Mouse (Mus musculus) forebrain, embryonic 11.5 days (tissue): ENCODE data around the gene Osbpl8. TPM values are rescaled to one million over a fixed set of nuclear protein-coding genes. Genes with fewer than 3 reads are reported as not detected.
"Not testable (repeated sequence)": the region's sequence is repeated elsewhere in the genome, so short reads cannot be mapped to it uniquely, and the experiment has no call there.

ENCODE experiments used
- ATAC-seq: fragments of 200-750 bp; cut with Nextera tagmentation; replicated peaks from 2 replicates; pipeline ENCODE4 v1.8.0; 2017; ENCODE audit warnings: moderate TSS enrichment; ENCODE audit not compliant: low FRiP score
- DNase-seq: peaks from one replicate; pipeline ENCODE4 v3.0.0-alpha.2; 2017; ENCODE audit warnings: low spot score
- H3K27ac ChIP-seq: fragments of 300-500 bp; sonication (generic); 2 replicates; pipeline ENCODE4 v1.5.1; 2014; ENCODE audit warnings: low read depth, low read length
- H3K27me3 ChIP-seq: fragments of 300-500 bp; sonication (generic); 2 replicates; pipeline ENCODE4 v1.6.1; 2014; ENCODE audit warnings: mild to moderate bottlenecking, low read length, mixed read lengths; ENCODE audit not compliant: control insufficient read depth, insufficient read depth
- H3K36me3 ChIP-seq: fragments of 300-500 bp; sonication (generic); 2 replicates; pipeline ENCODE4 v1.6.1; 2014; ENCODE audit warnings: mild to moderate bottlenecking, low read length, moderate library complexity, mixed read lengths; ENCODE audit not compliant: control insufficient read depth, insufficient read depth
- H3K4me1 ChIP-seq: fragments of 300-500 bp; sonication (generic); replicated peaks from 2 replicates; pipeline ENCODE4 v1.6.1; 2014; ENCODE audit warnings: low read length, mixed read lengths; ENCODE audit not compliant: control insufficient read depth, insufficient read depth
- H3K4me2 ChIP-seq: fragments of 300-500 bp; sonication (generic); 2 replicates; pipeline ENCODE4 v1.6.1; 2014; ENCODE audit warnings: low read depth, mild to moderate bottlenecking, low read length, moderate library complexity, mixed read lengths; ENCODE audit not compliant: severe bottlenecking
- H3K4me3 ChIP-seq: fragments of 300-500 bp; sonication (generic); 2 replicates; pipeline ENCODE4 v1.5.1; 2014; ENCODE audit warnings: low read depth, low read length
- H3K9ac ChIP-seq: fragments of 300-500 bp; sonication (generic); 2 replicates; pipeline ENCODE4 v1.6.1; 2014; ENCODE audit warnings: low read length
- H3K9me3 ChIP-seq: fragments of 300-500 bp; sonication (generic); 2 replicates; pipeline ENCODE4 v1.6.1; 2016; ENCODE audit warnings: low read length, mixed read lengths; ENCODE audit not compliant: control insufficient read depth
- WGBS: fragments of 180-500 bp; shearing (Covaris S2); extraction: QIAGEN DNeasy Blood & Tissue Kit; methylation state at CpG from one replicate; pipeline ENCODE4 v1.1.7; 2014; 5-methylcytosine and 5-hydroxymethylcytosine counted together
- polyA plus RNA-seq: library from polyadenylated mRNA; unstranded; fragments of >200 nt; fragmentation: Nextera tagmentation; extraction: Ambion mirVana; gene quantifications from 2 replicates; pipeline ENCODE4 v1.2.1, GENCODE M21; 2014

The Osbpl8 gene
- polyA plus RNA-seq, 1 experiment from 2014 or later: 14.4 TPM

- H3K9me3 ChIP-seq, ATAC-seq, H3K9ac ChIP-seq, DNase-seq, H3K27ac ChIP-seq, H3K4me3 ChIP-seq, H3K27me3 ChIP-seq, H3K4me1 ChIP-seq, H3K36me3 ChIP-seq, H3K4me2 ChIP-seq: not testable (repeated sequence)
- 93% methylated on average over 7 of the region's 7 CpGs for WGBS
These were observed 67.7 kb downstream of the Osbpl8 start for GRCm38 (mm10) chr10:111232237-111232636.

DNA sequence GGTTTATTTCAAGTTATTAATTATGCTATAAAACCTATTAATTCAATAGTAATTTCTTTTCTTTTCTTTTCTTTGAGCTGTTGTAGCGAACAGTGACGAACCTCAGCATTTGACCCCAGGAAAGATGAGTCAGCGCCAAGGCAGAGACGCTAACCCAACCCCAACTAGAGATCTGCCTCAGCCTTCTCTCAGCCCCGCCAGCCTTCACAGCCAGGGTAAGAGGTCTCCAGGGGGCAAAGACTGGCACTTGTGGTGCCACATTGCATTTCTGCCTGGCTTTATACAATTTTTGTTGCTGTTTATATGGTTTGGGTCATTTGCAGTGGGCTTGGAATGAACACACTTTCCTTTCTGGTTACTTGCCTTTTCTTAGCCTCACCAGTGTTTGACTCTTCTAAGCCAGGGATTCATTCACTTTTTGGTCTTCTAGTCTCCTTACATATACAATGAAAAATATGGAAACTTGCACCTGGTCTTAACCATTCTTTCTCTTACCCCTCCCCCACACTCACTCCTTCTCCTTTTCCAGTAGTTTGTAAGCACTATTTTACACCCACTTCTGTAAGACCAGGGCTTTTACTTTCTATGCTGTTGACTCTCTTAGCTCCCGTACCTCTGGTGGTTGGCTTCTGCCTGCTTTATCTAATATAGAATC, 69.1 kb downstream of the Osbpl8 start:
- Histone ChIP-seq H3K36me3 (no peaks in the 10 kb centered on the region), H3K4me3 (no peak overlapping the region), H3K9me3 (no peaks in the 10 kb centered on the region), H3K4me1 (no peaks in the 10 kb centered on the region), H3K9ac (no peak overlapping the region), H3K4me2 (no peak overlapping the region), H3K27me3 (no peaks in the 10 kb centered on the region), H3K27ac (no peak overlapping the region)
- 84% methylated on average over 6 of the region's 6 CpGs for WGBS
- DNase-seq (no peak), ATAC-seq (no peak)

DNA sequence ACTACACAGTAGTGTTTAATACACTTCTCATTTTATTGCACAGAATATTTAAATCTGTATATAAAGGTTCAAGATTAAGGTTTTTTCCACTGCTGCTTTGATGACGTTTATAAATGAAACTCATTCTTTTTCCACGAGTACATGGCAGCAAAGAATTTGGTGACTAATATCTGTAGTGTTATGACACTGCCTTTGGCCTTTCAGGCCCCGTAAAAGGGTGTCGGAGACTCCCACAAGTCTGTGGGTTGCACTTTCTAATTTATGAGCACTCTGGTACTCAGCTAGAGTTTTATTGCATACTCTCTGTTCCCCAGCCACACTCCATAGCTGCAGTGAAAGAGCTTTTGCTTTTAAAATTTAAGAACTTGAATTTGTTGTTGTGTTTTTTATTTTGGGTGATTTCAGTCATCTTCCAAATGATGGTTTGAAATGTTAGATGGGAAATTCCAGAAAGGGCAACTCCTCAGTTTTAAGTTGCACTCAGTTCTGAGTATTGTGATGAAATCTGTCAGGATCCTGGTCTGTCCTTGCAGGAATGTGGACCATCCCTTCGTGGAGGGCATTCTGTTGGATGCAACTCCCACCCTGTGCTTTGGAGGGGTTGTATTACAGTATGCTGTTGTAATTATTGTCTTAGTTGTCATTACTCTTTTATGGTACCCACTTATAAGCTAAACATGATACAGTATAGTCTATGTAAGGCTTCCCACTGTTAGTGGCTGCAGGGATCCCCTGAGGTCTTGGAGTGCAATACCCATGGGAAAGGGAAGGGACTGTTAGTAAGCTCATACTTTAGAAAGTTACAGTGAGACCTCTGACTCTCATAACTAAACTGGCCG, 70.1 kb downstream of the Osbpl8 start:
- no peak overlapping the region for H3K4me3 ChIP-seq
- DNase-seq (no peak), ATAC-seq (no peak)
- H3K36me3 ChIP-seq: no peaks in the 10 kb centered on the region
- no peaks in the 10 kb centered on the region for H3K4me1 ChIP-seq
- no peak overlapping the region for H3K9ac ChIP-seq
- no peak overlapping the region for H3K27ac ChIP-seq
- H3K9me3 ChIP-seq: no peaks in the 10 kb centered on the region
- no peaks in the 10 kb centered on the region for H3K27me3 ChIP-seq
- H3K4me2 ChIP-seq: no peak overlapping the region
- 90% methylated on average over 6 of the region's 6 CpGs for WGBS

- ATAC-seq (no peak), DNase-seq (no peak)
- Histone ChIP-seq H3K4me2 (no peak overlapping the region), H3K4me1 (no peaks in the 10 kb centered on the region), H3K36me3 (no peaks in the 10 kb centered on the region), H3K27me3 (no peaks in the 10 kb centered on the region), H3K9me3 (no peaks in the 10 kb centered on the region), H3K27ac (no peak overlapping the region), H3K9ac (no peak overlapping the region), H3K4me3 (no peak overlapping the region)
- 91% methylated on average over 6 of the region's 6 CpGs for WGBS
These were observed 70.7 kb downstream of the Osbpl8 start for GRCm38 (mm10) chr10:111235289-111235570.

DNA sequence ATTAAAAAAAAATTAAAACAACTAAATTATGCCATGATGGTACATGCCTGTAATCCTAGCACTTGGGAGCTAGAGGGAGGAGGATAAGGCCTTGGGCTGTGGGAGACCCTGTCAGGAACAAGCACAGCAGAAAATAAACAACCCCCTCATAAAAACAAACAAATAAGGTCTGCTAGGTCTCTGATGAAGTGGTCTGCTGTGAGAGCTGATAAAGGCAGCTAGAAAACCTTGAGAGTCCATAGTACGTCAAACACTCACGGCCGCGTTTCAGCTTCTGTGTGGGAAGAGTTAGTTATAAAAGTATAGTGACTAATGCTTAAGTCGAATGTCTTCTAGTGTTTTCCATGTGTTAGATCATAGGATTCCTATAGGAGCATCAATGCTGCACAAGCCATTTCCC, 72.9 kb downstream of the Osbpl8 start:
- no peak for ATAC-seq
- no peaks in the 10 kb centered on the region for H3K4me1 ChIP-seq
- H3K4me3 ChIP-seq: no peak overlapping the region
- 92% methylated on average over 5 of the region's 5 CpGs for WGBS
- H3K9ac ChIP-seq: no peak overlapping the region
- no peaks in the 10 kb centered on the region for H3K36me3 ChIP-seq
- no peak overlapping the region for H3K27ac ChIP-seq
- no peak for DNase-seq
- H3K9me3 ChIP-seq: no peaks in the 10 kb centered on the region
- no peak overlapping the region for H3K4me2 ChIP-seq
- H3K27me3 ChIP-seq: no peaks in the 10 kb centered on the region

GRCm38 (mm10) chr10:111242677-111243076, 78.1 kb downstream of the Osbpl8 start:
- 82% methylated on average over 7 of the region's 7 CpGs for WGBS
- no peak overlapping the region for H3K27ac ChIP-seq

GRCm38 (mm10) chr10:111247609-111248008, 83.1 kb downstream of the Osbpl8 start:
- no peaks in the 10 kb centered on the region for H3K27me3 ChIP-seq
- DNase-seq (no peak), ATAC-seq (no peak)
- H3K9ac ChIP-seq: no peak overlapping the region
- H3K4me1 ChIP-seq: no peaks in the 10 kb centered on the region
- H3K27ac ChIP-seq: no peak overlapping the region
- H3K4me2 ChIP-seq: no peak overlapping the region
- 19% methylated on average over 4 of the region's 4 CpGs for WGBS
- H3K36me3 ChIP-seq: no peaks in the 10 kb centered on the region
- H3K9me3 ChIP-seq: no peaks in the 10 kb centered on the region
- H3K4me3 ChIP-seq: no peak overlapping the region

More at GRCm38 (mm10) chr10:111242677-111243076, 78.1 kb downstream of the Osbpl8 start:
- no peaks in the 10 kb centered on the region for H3K9me3 ChIP-seq
- H3K9ac ChIP-seq: no peak overlapping the region
- no peaks in the 10 kb centered on the region for H3K27me3 ChIP-seq
- no peaks in the 10 kb centered on the region for H3K4me1 ChIP-seq
- no peaks in the 10 kb centered on the region for H3K36me3 ChIP-seq
- H3K4me2 ChIP-seq: no peak overlapping the region
- ATAC-seq (no peak), DNase-seq (no peak)
- H3K4me3 ChIP-seq: no peak overlapping the region

DNA sequence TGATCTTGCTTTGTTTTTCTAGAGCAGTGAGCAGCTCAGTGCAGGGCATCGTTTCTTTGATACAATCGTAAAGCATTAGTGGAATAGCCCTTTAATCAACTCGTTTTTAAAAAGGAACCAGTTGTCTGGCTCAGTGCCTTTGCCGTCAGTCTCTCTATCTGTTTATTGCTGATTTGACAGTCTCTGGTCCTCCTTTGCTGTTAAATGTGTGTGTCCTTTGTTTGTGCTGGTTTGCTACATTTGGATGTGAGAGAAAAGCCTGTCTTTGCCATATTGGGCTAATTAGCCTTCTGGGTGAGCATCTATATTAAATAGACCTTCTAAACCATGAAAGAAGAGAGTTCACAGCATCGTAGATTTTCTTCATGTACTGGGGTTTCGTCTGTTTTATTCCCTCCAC, 83.6 kb downstream of the Osbpl8 start:
- Histone ChIP-seq H3K4me2 (peak overlapping the region; percentile 26; the same call in 1 of the 2 replicates), H3K4me1 (no peaks in the 10 kb centered on the region), H3K4me3 (peak overlapping the region; percentile 8; the same call in 1 of the 2 replicates), H3K36me3 (no peaks in the 10 kb centered on the region), H3K27me3 (no peaks in the 10 kb centered on the region), H3K9ac (peak overlapping the region; percentile 13; the same call in 1 of the 2 replicates), H3K27ac (no peak overlapping the region), H3K9me3 (no peaks in the 10 kb centered on the region)
- 0 out of 2 replicates have a peak, but pooled peaks have one; percentile 8 for ATAC-seq
- WGBS: 23% methylated on average over 6 of the region's 6 CpGs
- no peak for DNase-seq
